Mouse (Mus musculus): ENCODE data around the gene Gimap7. TPM values are rescaled to one million over a fixed set of nuclear protein-coding genes. Genes with fewer than 3 reads are reported as not detected.
A peak's percentile ranks its signal among the peaks of the same experiment; 100 is the strongest.

The Gimap7 gene
- polyA plus RNA-seq, 1 experiment: 5.2 TPM

GRCm38 (mm10) chr6:48684806-48685205, 33.6 kb upstream of the Gimap7 start:
- Histone ChIP-seq H3K4me1 (ENCODE audit: control insufficient read depth, insufficient read depth, low read length) (peaks cover 3% of the 10 kb centered on the region; the same call in 1 of the 2 replicates), H3K27ac (ENCODE audit: control insufficient read depth, insufficient read depth, low read depth, low read length, poor library complexity) (peak overlapping the region; percentile 41; the same call in 1 of the 2 replicates)

GRCm38 (mm10) chr6:48685251-48685650, 33.2 kb upstream of the Gimap7 start:
- Histone ChIP-seq H3K27ac (ENCODE audit: control insufficient read depth, insufficient read depth, low read depth, low read length, poor library complexity) (peak overlapping the region; percentile 41; the same call in 1 of the 2 replicates), H3K4me3 (replicated peaks; ENCODE audit: control insufficient read depth, low read depth, low read length) (peak overlapping the region; percentile 58), H3K4me1 (ENCODE audit: control insufficient read depth, insufficient read depth, low read length) (peaks cover 3% of the 10 kb centered on the region; the same call in 1 of the 2 replicates)
- WGBS: 43% methylated on average over 2 of the region's 2 CpGs
- TF ChIP-seq CTCF (IDR thresholded peaks at IDR 0.05; ENCODE audit: control insufficient read depth, insufficient read depth, low read length) (no peak), POLR2A (IDR thresholded peaks at IDR 0.05; ENCODE audit: borderline replicate concordance, control insufficient read depth, low read depth, low read length) (no peak)

More at GRCm38 (mm10) chr6:48684806-48685205, 33.6 kb upstream of the Gimap7 start:
- peak overlapping the region; percentile 58 for H3K4me3 ChIP-seq (replicated peaks; ENCODE audit: control insufficient read depth, low read depth, low read length)
- no peak for TF ChIP-seq CTCF (IDR thresholded peaks at IDR 0.05; ENCODE audit: control insufficient read depth, insufficient read depth, low read length)
- no peak for TF ChIP-seq POLR2A (IDR thresholded peaks at IDR 0.05; ENCODE audit: borderline replicate concordance, control insufficient read depth, low read depth, low read length)
- 57% methylated on average over 4 of the region's 4 CpGs for WGBS

- WGBS: 53% methylated on average over 7 of the region's 7 CpGs
- no peak for TF ChIP-seq POLR2A (IDR thresholded peaks at IDR 0.05; ENCODE audit: borderline replicate concordance, control insufficient read depth, low read depth, low read length)
- no peak for TF ChIP-seq CTCF (IDR thresholded peaks at IDR 0.05; ENCODE audit: control insufficient read depth, insufficient read depth, low read length)
- peaks cover 3% of the 10 kb centered on the region; the same call in 1 of the 2 replicates for H3K4me1 ChIP-seq (ENCODE audit: control insufficient read depth, insufficient read depth, low read length)
Observed at GRCm38 (mm10) chr6:48685694-48686665, 32.4 kb upstream of the Gimap7 start.

GRCm38 (mm10) chr6:48687077-48687476, 31.3 kb upstream of the Gimap7 start:
- peak overlapping the region; percentile 24 for H3K4me3 ChIP-seq (replicated peaks; ENCODE audit: control insufficient read depth, low read depth, low read length)
- WGBS: 13% methylated on average over 2 of the region's 2 CpGs
- TF ChIP-seq CTCF (IDR thresholded peaks at IDR 0.05; ENCODE audit: control insufficient read depth, insufficient read depth, low read length) (no peak), POLR2A (IDR thresholded peaks at IDR 0.05; ENCODE audit: borderline replicate concordance, control insufficient read depth, low read depth, low read length) (no peak)
- peak overlapping the region; percentile 52 for H3K27ac ChIP-seq (ENCODE audit: control insufficient read depth, insufficient read depth, low read depth, low read length, poor library complexity)
- peaks cover 3% of the 10 kb centered on the region; the same call in 1 of the 2 replicates for H3K4me1 ChIP-seq (ENCODE audit: control insufficient read depth, insufficient read depth, low read length)

More at GRCm38 (mm10) chr6:48685694-48686665, 32.4 kb upstream of the Gimap7 start:
- peak overlapping the region; percentile 41 for H3K4me3 ChIP-seq (replicated peaks; ENCODE audit: control insufficient read depth, low read depth, low read length)
- peak overlapping the region; percentile 51; the same call in 1 of the 2 replicates for H3K27ac ChIP-seq (ENCODE audit: control insufficient read depth, insufficient read depth, low read depth, low read length, poor library complexity)

GRCm38 (mm10) chr6:48689320-48689719, 29.1 kb upstream of the Gimap7 start:
- TF ChIP-seq CTCF (IDR thresholded peaks at IDR 0.05; ENCODE audit: control insufficient read depth, insufficient read depth, low read length) (no peak), POLR2A (IDR thresholded peaks at IDR 0.05; ENCODE audit: borderline replicate concordance, control insufficient read depth, low read depth, low read length) (no peak)
- 63% methylated on average over 2 of the region's 2 CpGs for WGBS
- Histone ChIP-seq H3K4me3 (replicated peaks; ENCODE audit: control insufficient read depth, low read depth, low read length) (no peak overlapping the region), H3K27ac (ENCODE audit: control insufficient read depth, insufficient read depth, low read depth, low read length, poor library complexity) (no peak overlapping the region), H3K4me1 (ENCODE audit: control insufficient read depth, insufficient read depth, low read length) (peaks cover 4% of the 10 kb centered on the region; the same call in 1 of the 2 replicates)

GRCm38 (mm10) chr6:48692962-48693361, 25.5 kb upstream of the Gimap7 start:
- TF ChIP-seq CTCF (IDR thresholded peaks at IDR 0.05; ENCODE audit: control insufficient read depth, insufficient read depth, low read length) (no peak), POLR2A (IDR thresholded peaks at IDR 0.05; ENCODE audit: borderline replicate concordance, control insufficient read depth, low read depth, low read length) (no peak)
- H3K4me3 ChIP-seq (replicated peaks; ENCODE audit: control insufficient read depth, low read depth, low read length): no peak overlapping the region
- peaks cover 3% of the 10 kb centered on the region; the same call in 1 of the 2 replicates for H3K4me1 ChIP-seq (ENCODE audit: control insufficient read depth, insufficient read depth, low read length)
- H3K27ac ChIP-seq (ENCODE audit: control insufficient read depth, insufficient read depth, low read depth, low read length, poor library complexity): peak overlapping the region; percentile 6; the same call in 1 of the 2 replicates
- 50% methylated on average over 6 of the region's 6 CpGs for WGBS

GRCm38 (mm10) chr6:48696830-48697554, 21.4 kb upstream of the Gimap7 start:
- Histone ChIP-seq H3K4me3 (replicated peaks; ENCODE audit: control insufficient read depth, low read depth, low read length) (no peak overlapping the region), H3K4me1 (ENCODE audit: control insufficient read depth, insufficient read depth, low read length) (peaks cover 6% of the 10 kb centered on the region), H3K27ac (ENCODE audit: control insufficient read depth, insufficient read depth, low read depth, low read length, poor library complexity) (no peak overlapping the region)
- WGBS: 80% methylated on average over 4 of the region's 4 CpGs
- no peak for TF ChIP-seq CTCF (IDR thresholded peaks at IDR 0.05; ENCODE audit: control insufficient read depth, insufficient read depth, low read length)
- TF ChIP-seq POLR2A (IDR thresholded peaks at IDR 0.05; ENCODE audit: borderline replicate concordance, control insufficient read depth, low read depth, low read length): no peak

All from bone marrow, adult 2 months (tissue).